20 mouse cellular contexts compared by ENCODE assay signal in genomic region chr12:54098136-54098535, GRCm38 (mm10).
"Had no signal": no experiment of that assay in that cellular context is flagged by ENCODE, and none has a peak within 500 bp of the region (broad histone marks: within the 10 kb centered on the region; RNA-seq: fewer than 3 reads in every experiment).

No protein-coding gene starts in this region.

- ATAC-seq: liver, embryonic 12.5 days; midbrain, embryonic 15.5 days; midbrain, embryonic 16.5 days had no signal

- H3K4me2 ChIP-seq: limb, embryonic 12.5 days; limb, embryonic 13.5 days; limb, embryonic 15.5 days; liver, embryonic 11.5 days; liver, embryonic 12.5 days; liver, embryonic 13.5 days; liver, embryonic 15.5 days; lung, embryonic 14.5 days; lung, embryonic 15.5 days; midbrain, embryonic 11.5 days; midbrain, embryonic 12.5 days; midbrain, embryonic 13.5 days; midbrain, embryonic 15.5 days had no signal

- H3K4me1 ChIP-seq: liver, embryonic 12.5 days; liver, embryonic 13.5 days; liver, embryonic 15.5 days; lung, embryonic 15.5 days had no signal

- H3K9me3 ChIP-seq: limb, embryonic 10.5 days; limb, embryonic 12.5 days; limb, embryonic 13.5 days; limb, embryonic 15.5 days; liver, embryonic 12.5 days; liver, embryonic 13.5 days; liver, embryonic 15.5 days; lung, embryonic 15.5 days; midbrain, embryonic 10.5 days; midbrain, embryonic 12.5 days; midbrain, embryonic 13.5 days; midbrain, embryonic 15.5 days had no signal

- H3K36me3 ChIP-seq: limb, embryonic 10.5 days; limb, embryonic 12.5 days; limb, embryonic 13.5 days; limb, embryonic 15.5 days; liver, embryonic 12.5 days; liver, embryonic 13.5 days; liver, embryonic 15.5 days; lung, embryonic 15.5 days; midbrain, embryonic 10.5 days; midbrain, embryonic 12.5 days; midbrain, embryonic 13.5 days; midbrain, embryonic 15.5 days had no signal

- H3K9ac ChIP-seq: limb, embryonic 12.5 days; limb, embryonic 13.5 days; limb, embryonic 15.5 days; liver, embryonic 12.5 days; liver, embryonic 13.5 days; liver, embryonic 14.5 days; liver, embryonic 15.5 days; liver, postnatal 0 days; lung, embryonic 14.5 days; lung, embryonic 15.5 days; midbrain, embryonic 12.5 days; midbrain, embryonic 13.5 days; midbrain, embryonic 15.5 days had no signal

- H3K4me3 ChIP-seq: limb, embryonic 10.5 days; limb, embryonic 12.5 days; limb, embryonic 13.5 days; limb, embryonic 15.5 days; liver, embryonic 12.5 days; liver, embryonic 13.5 days; liver, embryonic 15.5 days; lung, embryonic 15.5 days; midbrain, embryonic 10.5 days; midbrain, embryonic 12.5 days; midbrain, embryonic 13.5 days; midbrain, embryonic 15.5 days; myocyte had no signal

- H3K27me3 ChIP-seq: limb, embryonic 15.5 days; liver, embryonic 12.5 days; liver, embryonic 13.5 days; liver, embryonic 15.5 days; midbrain, embryonic 12.5 days had no signal

- H3K27ac ChIP-seq: limb, embryonic 10.5 days; limb, embryonic 12.5 days; limb, embryonic 13.5 days; limb, embryonic 15.5 days; liver, embryonic 12.5 days; liver, embryonic 13.5 days; liver, embryonic 14.5 days; liver, embryonic 15.5 days; lung, embryonic 15.5 days; macrophage; midbrain, embryonic 10.5 days; midbrain, embryonic 12.5 days; midbrain, embryonic 13.5 days; midbrain, embryonic 15.5 days had no signal
